In the genomic region with DNA sequence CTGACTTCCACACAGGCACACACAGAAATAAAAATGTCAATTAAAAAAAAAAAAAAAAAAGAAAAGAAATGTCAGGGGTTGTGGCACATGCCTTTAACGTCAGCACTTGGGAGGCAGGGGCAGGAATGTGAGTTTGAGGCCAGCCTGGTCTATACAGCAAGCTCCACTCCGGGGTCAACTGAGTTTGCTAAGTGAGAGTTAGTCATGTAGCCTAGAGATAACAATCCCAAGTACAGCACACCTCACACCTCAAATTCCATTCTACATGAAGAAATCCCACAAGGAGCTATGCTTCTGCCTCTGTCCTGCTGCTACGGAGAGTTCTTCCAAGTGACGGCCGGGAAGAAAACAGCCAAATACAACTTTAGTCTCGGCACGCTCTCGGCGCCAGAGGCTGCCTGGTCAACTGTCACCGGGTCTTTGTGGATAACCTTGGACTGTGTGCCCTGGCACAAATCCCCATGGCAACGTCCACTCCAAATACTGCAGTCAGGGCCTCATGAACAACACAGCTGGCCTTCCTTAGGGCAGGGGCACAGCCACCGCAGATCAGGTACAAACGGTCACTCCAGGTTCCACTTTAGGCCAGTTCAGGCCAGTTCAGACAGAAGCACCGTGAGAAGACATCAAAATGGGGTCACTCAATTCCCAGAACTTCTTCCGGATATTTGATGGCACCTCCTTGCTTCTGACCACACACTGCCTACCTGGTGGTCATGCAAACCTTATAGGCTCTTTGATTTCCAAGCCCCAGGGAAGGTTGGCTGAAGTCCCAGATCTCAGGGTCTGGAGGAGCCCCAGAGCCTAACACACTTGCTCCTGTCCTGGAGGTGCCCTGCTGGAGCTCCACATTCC, we compare ENCODE assay signal across 8 mouse cellular contexts. TPM values are rescaled to one million over a fixed set of nuclear protein-coding genes. Genes with fewer than 3 reads are reported as not detected.
A peak's percentile ranks its signal among the peaks of the same experiment; 100 is the strongest.
DNase-seq lines count a peak whose midpoint lies in the region; ATAC-seq lines count a peak whose summit lies in the region.

No protein-coding gene starts in this region.

- H3K4me3 ChIP-seq in heart, embryonic 11.5 days (ENCODE audit: low read depth, low read length) = no peak overlapping the region
- no peak overlapping the region for H3K4me3 ChIP-seq in kidney, embryonic 15.5 days (replicated peaks)
- no peak overlapping the region for H3K4me3 ChIP-seq in stomach, embryonic 15.5 days (replicated peaks)

- peak; percentile 19; the same call in 1 of the 2 replicates for ATAC-seq in heart, embryonic 11.5 days (replicated peaks; ENCODE audit: insufficient number of reproducible peaks, low FRiP score, low TSS enrichment)
- ATAC-seq in kidney, embryonic 15.5 days (replicated peaks; ENCODE audit: low FRiP score) = peak; percentile 70; the same call in 1 of the 2 replicates
- ATAC-seq in stomach, embryonic 15.5 days (ENCODE audit: insufficient read depth, low FRiP score, low read depth) = no peak

- peaks cover 80% of the 10 kb centered on the region for H3K4me1 ChIP-seq in heart, embryonic 11.5 days (ENCODE audit: control insufficient read depth, insufficient read depth, low read length)
- peaks cover 74% of the 10 kb centered on the region for H3K4me1 ChIP-seq in kidney, embryonic 15.5 days
- peaks cover 57% of the 10 kb centered on the region for H3K4me1 ChIP-seq in stomach, embryonic 15.5 days

- H3K4me2 ChIP-seq in heart, embryonic 11.5 days = peak overlapping the region; percentile 15
- no peak overlapping the region for H3K4me2 ChIP-seq in kidney, embryonic 15.5 days
- H3K4me2 ChIP-seq in stomach, embryonic 15.5 days = no peak overlapping the region

- H3K9ac ChIP-seq in heart, embryonic 11.5 days (ENCODE audit: low read depth, low read length) = no peak overlapping the region
- H3K9ac ChIP-seq in kidney, embryonic 15.5 days = no peak overlapping the region
- H3K9ac ChIP-seq in stomach, embryonic 15.5 days = no peak overlapping the region

- whole genome bisulfite sequencing in heart, embryonic 11.5 days (ENCODE audit: insufficient replicate concordance) = 62% methylated on average over 15 of the region's 15 CpGs
- 69% methylated on average over 15 of the region's 15 CpGs for WGBS in kidney, embryonic 15.5 days
- 76% methylated on average over 15 of the region's 15 CpGs for WGBS in stomach, embryonic 15.5 days

- DNase-seq in retina, postnatal 1 day = peak; percentile 52
- DNase-seq in retina, embryonic 14.5 days (ENCODE audit: low spot score) = no peak
- DNase-seq in urinary bladder, postnatal 14 days (ENCODE audit: low spot score) = no peak
- no peak for DNase-seq in layer of hippocampus, adult 8-10 months (ENCODE audit: low spot score in 2 of 2)
- no peak for DNase-seq in frontal cortex, postnatal 14 days (ENCODE audit: low spot score in 2 of 2)

- H3K9me3 ChIP-seq in heart, embryonic 11.5 days (replicated peaks; ENCODE audit: control insufficient read depth, low read length) = no peaks in the 10 kb centered on the region
- no peaks in the 10 kb centered on the region for H3K9me3 ChIP-seq in kidney, embryonic 15.5 days (replicated peaks)
- H3K9me3 ChIP-seq in stomach, embryonic 15.5 days = no peaks in the 10 kb centered on the region

- no peaks in the 10 kb centered on the region for H3K27me3 ChIP-seq in heart, embryonic 11.5 days (ENCODE audit: control insufficient read depth, insufficient read depth, low read length)
- H3K27me3 ChIP-seq in kidney, embryonic 15.5 days = no peaks in the 10 kb centered on the region
- H3K27me3 ChIP-seq in stomach, embryonic 15.5 days (replicated peaks) = no peaks in the 10 kb centered on the region

- peak overlapping the region; percentile 93 for H3K27ac ChIP-seq in heart, embryonic 11.5 days (ENCODE audit: low read depth, low read length)
- H3K27ac ChIP-seq in kidney, embryonic 15.5 days = peak overlapping the region; percentile 9
- H3K27ac ChIP-seq in stomach, embryonic 15.5 days = peak overlapping the region; percentile 23; the same call in 1 of the 2 replicates

- no peaks in the 10 kb centered on the region for H3K36me3 ChIP-seq in heart, embryonic 11.5 days (ENCODE audit: control insufficient read depth, insufficient read depth, low read length)
- peaks cover 12% of the 10 kb centered on the region; the same call in 1 of the 2 replicates for H3K36me3 ChIP-seq in kidney, embryonic 15.5 days
- no peaks in the 10 kb centered on the region for H3K36me3 ChIP-seq in stomach, embryonic 15.5 days

RNA-seq across cellular contexts. Expression of a gene that starts 6.3 kb away (rescaled TPM):
- 43.3 and 48.2 TPM in 2 replicates for polyA plus RNA-seq in heart, embryonic 11.5 days (2014; fragmentation: Nextera tagmentation; extraction: Ambion mirVana)
- 33.8 and 35.3 TPM in 2 replicates for polyA plus RNA-seq in kidney, embryonic 15.5 days (2015; fragmentation: Nextera tagmentation; extraction: Ambion mirVana)
- 36.2 and 37.1 TPM in 2 replicates for polyA plus RNA-seq in stomach, embryonic 15.5 days (2015; fragmentation: Nextera tagmentation; extraction: Ambion mirVana)
- 10 to 100 TPM; 35.9 to 39.4 (median 36.6) TPM for total RNA-seq in layer of hippocampus, adult 8-10 months (2022)

RNA-seq across cellular contexts. Expression of a gene that starts 52.4 kb away (rescaled TPM):
- 2.7 and 2.9 TPM in 2 replicates for polyA plus RNA-seq in heart, embryonic 11.5 days (2014; fragmentation: Nextera tagmentation; extraction: Ambion mirVana)
- polyA plus RNA-seq in kidney, embryonic 15.5 days (2015; fragmentation: Nextera tagmentation; extraction: Ambion mirVana) = 18.2 and 20.0 TPM in 2 replicates
- polyA plus RNA-seq in stomach, embryonic 15.5 days (2015; fragmentation: Nextera tagmentation; extraction: Ambion mirVana) = 24.0 and 27.0 TPM in 2 replicates
- 10 to 100 TPM; 33.5 to 47.0 (median 44.6) TPM for total RNA-seq in layer of hippocampus, adult 8-10 months (2022)

Comparison
In these comparisons a context has a peak if more than half of its experiments do, and no peak if none do; other contexts are left out.
1. H3K27ac ChIP-seq: peak in every context shown above with its lines; median percentile 93 in heart, embryonic 11.5 days; 23 in stomach, embryonic 15.5 days; 9 in kidney, embryonic 15.5 days.